Mouse (Mus musculus) brain, embryonic 14.5 days (tissue): Measurements from ENCODE around the gene Nt5c1b.

ENCODE experiments used
- CTCF ChIP-seq: fragments of 200-500 bp; IDR thresholded peaks from 2 replicates; pipeline ENCODE4 v1.5.1; 2012; ENCODE audit warnings: inconsistent platforms, mild to moderate bottlenecking, moderate library complexity, borderline replicate concordance; ENCODE audit not compliant: insufficient read depth, insufficient read length; ENCODE audit errors: extremely low read depth
- POLR2A ChIP-seq: fragments of 200-500 bp; IDR thresholded peaks from 2 replicates; pipeline ENCODE4 v1.6.1; 2012; ENCODE audit warnings: mild to moderate bottlenecking, inconsistent platforms, borderline replicate concordance; ENCODE audit not compliant: poor library complexity, insufficient read depth, insufficient read length, severe bottlenecking; ENCODE audit errors: extremely low read depth

DNA sequence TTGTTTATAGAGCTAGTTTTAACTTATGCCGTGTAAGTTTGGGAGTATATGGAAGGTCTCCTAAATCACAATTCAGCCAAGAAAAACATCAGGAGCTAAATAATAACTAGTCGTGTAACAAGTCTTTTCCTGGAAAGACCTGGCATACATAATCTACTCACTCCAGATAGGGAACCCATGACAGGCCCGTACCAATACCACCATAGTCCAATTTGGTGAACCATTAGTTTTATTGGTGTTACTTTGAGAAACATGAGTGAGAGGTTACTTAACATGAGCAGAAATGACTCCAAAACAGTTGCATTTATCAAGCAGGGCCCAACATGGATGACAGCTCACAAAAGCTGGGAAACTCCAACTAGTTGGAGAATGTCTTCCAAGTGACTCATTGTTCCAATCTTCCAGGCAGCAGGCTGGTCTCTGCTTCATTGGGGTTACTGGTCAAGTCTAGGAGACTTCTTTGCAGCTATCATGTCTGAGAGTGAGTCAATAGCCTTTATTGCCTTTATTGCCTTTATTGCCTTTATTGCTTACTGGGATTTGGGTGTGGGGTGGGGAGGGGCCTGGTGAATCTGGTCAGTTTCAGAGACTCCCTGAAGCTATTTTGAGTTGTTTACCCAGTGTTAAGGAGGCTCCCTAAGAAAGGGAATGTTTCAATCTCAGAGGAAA, 40.9 kb downstream of the Nt5c1b start:
- TF ChIP-seq POLR2A (no peak), CTCF (no peak)
